Mouse (Mus musculus): ENCODE data around the gene Apol6.

DNA sequence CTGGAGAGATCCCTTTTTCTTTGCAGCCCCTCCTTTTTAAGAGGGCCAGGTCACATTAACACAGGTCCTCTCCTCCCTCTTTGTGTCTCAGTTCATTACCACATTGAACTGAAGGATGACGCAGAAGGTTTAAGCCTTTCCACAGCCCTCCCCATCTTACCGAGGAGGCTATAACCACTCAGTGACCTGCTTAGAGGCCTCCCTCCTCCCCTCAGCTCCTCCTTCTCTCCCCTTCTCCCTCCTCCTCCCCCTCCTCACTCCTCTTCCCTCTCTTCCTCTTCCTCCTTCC lies 7.6 kb upstream of the Apol6 start:
- TF ChIP-seq EP300 (IDR thresholded peaks at IDR 0.05; ENCODE audit: low read depth) (no peak), CTCF (IDR thresholded peaks at IDR 0.05; ENCODE audit: low read depth) (no peak)

Data from liver, postnatal 0 days (tissue).